Mouse (Mus musculus) liver, adult 2 months (tissue): ENCODE results near the gene Fam129a.

Source experiments
- CTCF ChIP-seq: fragments of 200-500 bp; IDR thresholded peaks from 2 replicates; pipeline ENCODE4 v1.5.1; 2011; ENCODE audit warnings: low read depth, low read length, control low read depth
- POLR2A ChIP-seq: fragments of 200-500 bp; IDR thresholded peaks from 2 replicates; pipeline ENCODE4 v1.6.1; 2011; ENCODE audit warnings: low read length, control low read depth; ENCODE audit not compliant: insufficient read depth; ENCODE audit errors: extremely low read depth

DNA sequence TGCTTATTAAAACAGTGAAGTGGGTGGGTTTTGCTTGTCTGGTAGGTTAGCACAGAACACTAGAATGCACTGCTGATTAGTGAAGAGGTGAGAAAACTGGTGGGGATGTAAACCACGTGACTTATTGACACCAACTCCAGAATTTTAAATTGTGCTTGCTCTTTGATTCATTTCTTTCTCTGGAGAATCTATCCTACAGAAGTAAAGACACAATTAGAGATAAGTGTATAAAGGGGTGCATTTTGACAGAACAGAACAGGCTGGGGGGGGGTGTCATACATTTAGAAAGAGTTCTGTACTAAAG lies 185.4 kb downstream of the Fam129a start:
- TF ChIP-seq POLR2A (no peak), CTCF (no peak)
